Mouse (Mus musculus) gastrocnemius, postnatal 25 days (tissue): Measurements from ENCODE around the gene Hspe1. TPM values are rescaled to one million over a fixed set of nuclear protein-coding genes. Genes with fewer than 3 reads are reported as not detected.

Source experiments
- DNase-seq: peaks from one replicate; pipeline ENCODE4 v3.0.0; 2022
- total RNA-seq, 2 experiments: library from RNA; stranded (reverse); gene quantifications; 1 replicate in 1 of 2; 2 replicates in 1 of 2; pipeline ENCODE4 v1.2.3; 2021

Gene Hspe1
- total RNA-seq, 2 experiments from 2014 or later, result 83.7 to 88.8 TPM

- DNase-seq, result no peak
Observed at GRCm38 (mm10) chr1:55134301-55134700, 46.4 kb downstream of the Hspe1 start.

DNA sequence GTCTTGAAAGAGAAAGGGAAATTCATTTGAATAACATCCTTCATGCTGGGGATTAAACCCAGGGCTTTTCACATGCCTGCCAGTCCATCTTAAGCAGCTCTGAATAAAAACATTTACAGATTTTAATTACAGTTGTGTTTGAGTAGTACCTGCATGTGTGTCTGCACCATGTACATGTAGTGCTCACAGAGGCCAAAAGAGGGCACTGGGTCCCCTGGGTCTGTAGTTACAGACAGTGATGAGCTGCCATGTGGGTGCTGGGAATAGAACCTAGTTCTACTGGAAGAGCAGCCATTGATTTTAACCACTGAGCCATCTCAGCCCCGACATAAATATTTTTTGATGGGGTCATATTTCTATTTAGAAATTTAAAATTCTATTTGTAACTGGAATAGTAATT, 47.9 kb downstream of the Hspe1 start:
- no peak for DNase-seq

Other genes with a start within 250 kb of the Hspe1 start
- gene Ankrd44, start 161.7 kb upstream of the Hspe1 start, total RNA-seq, result 1 to 10 TPM; 5.3 to 5.5 TPM
- 10 to 100 TPM; 36.4 to 49.3 TPM for gene Sf3b1, start 60.7 kb upstream of the Hspe1 start, total RNA-seq
- gene Coq10b, start 35.4 kb upstream of the Hspe1 start, total RNA-seq, result 10 to 100 TPM in 1 of 2 experiments, 1 to 10 TPM in 1; 7.7 to 22.8 TPM
- 100 to 1,000 TPM; 162 to 179 TPM for gene Hspd1, start 111 bp downstream of the Hspe1 start, total RNA-seq
- 10 to 100 TPM; 34.1 to 38.5 TPM for gene Mob4, start 43.1 kb downstream of the Hspe1 start, total RNA-seq
- 1 to 10 TPM; 4.7 to 5.1 TPM for gene Rftn2, start 138.7 kb downstream of the Hspe1 start, total RNA-seq
- gene Mars2, start 149.0 kb downstream of the Hspe1 start, total RNA-seq, result 1 to 10 TPM; 2.7 to 2.8 TPM